In genomic region chr3:108989971-108990548, GRCm38 (mm10) we compare ENCODE assay signal across 21 mouse cellular contexts. TPM values are rescaled to one million over a fixed set of nuclear protein-coding genes. Genes with fewer than 3 reads are reported as not detected.
DNase-seq lines count a peak whose midpoint lies in the region.
"Had no signal": no experiment of that assay in that cellular context is flagged by ENCODE, and none has a peak within 500 bp of the region (broad histone marks: within the 10 kb centered on the region; RNA-seq: fewer than 3 reads in every experiment).

No protein-coding gene starts in this region.

- no peak overlapping the region for H3K4me3 ChIP-seq in brown adipose tissue, adult 24 weeks (ENCODE audit: insufficient read depth, low read depth, low read length)
- H3K4me3 ChIP-seq: hindbrain, embryonic 10.5 days; intestine, embryonic 15.5 days had no signal

- H3K4me1 ChIP-seq in brown adipose tissue, adult 24 weeks (ENCODE audit: control insufficient read depth, insufficient read depth, insufficient read length, low read length): no peaks in the 10 kb centered on the region
- H3K4me1 ChIP-seq: intestine, embryonic 15.5 days had no signal

- 0 out of 2 replicates have a peak overlapping the region, but pooled peaks have one; percentile 1 for H3K27ac ChIP-seq in brown adipose tissue, adult 24 weeks (replicated peaks; ENCODE audit: low read depth, low read length)
- H3K27ac ChIP-seq: hindbrain, embryonic 10.5 days; intestine, embryonic 15.5 days; macrophage had no signal

- peak; percentile 10 for DNase-seq in adrenal gland, adult 2 months
- no peak for DNase-seq in adrenal gland, adult 18-20 months (ENCODE audit: low spot score in 2 of 2)
- peak; percentile 27 to 53 for DNase-seq in kidney, adult 8-10 months
- no peak for DNase-seq in kidney, postnatal 10 days
- DNase-seq in heart, postnatal 14 days: peak; percentile 39 to 45
- DNase-seq in frontal cortex, postnatal 14 days (ENCODE audit: low spot score in 2 of 2): no peak
- DNase-seq in T-cell, adult 2 months (ENCODE audit: low spot score): no peak
- DNase-seq: cerebellum, adult 11 months had no signal

- intact Hi-C loops in heart, postnatal 14 days (cut with DNase I): loop anchor here (5.0 kb wide), 1 partner anchor 37 kb away; the partner anchor contains the start of gene Fam102b

RNA-seq across cellular contexts. Expression of gene Fam102b, which starts 37.3 kb away (rescaled TPM):
- 1 to 10 TPM; 3.8 to 9.4 TPM for total RNA-seq in adrenal gland, adult 2 months (2021)
- 0.98 and 1.0 TPM in 2 replicates for polyA plus RNA-seq in adrenal gland, adult 2 months (2012; rRNA removed)
- 1 to 10 TPM; 5.0 to 7.9 TPM for total RNA-seq in adrenal gland, adult 18-20 months (2021)
- 10.2 and 11.2 TPM in 2 replicates for polyA plus RNA-seq in brown adipose tissue, adult 24 weeks (2012; ENCODE audit: insufficient read depth, insufficient read length, missing spikeins)
- total RNA-seq in heart, postnatal 14 days (2021): 10 to 100 TPM; 17.2 to 18.1 TPM

RNA-seq across cellular contexts. Expression of gene Gm9857, which starts 49.8 kb away (rescaled TPM):
- total RNA-seq in adrenal gland, adult 2 months (2021): not detected
- not detected in 2 replicates for polyA plus RNA-seq in adrenal gland, adult 2 months (2012; rRNA removed)
- total RNA-seq in adrenal gland, adult 18-20 months (2021): not detected
- not detected in 2 replicates for polyA plus RNA-seq in brown adipose tissue, adult 24 weeks (2012; ENCODE audit: insufficient read depth, insufficient read length, missing spikeins)
- total RNA-seq in heart, postnatal 14 days (2021): not detected
- total RNA-seq: common myeloid progenitor, adult 5-6 weeks; gastrocnemius, adult 8-10 months; layer of hippocampus, postnatal 10 days; left cerebral cortex, postnatal 25 days had no signal
- polyA plus RNA-seq: embryonic facial prominence, embryonic 14.5 days; forebrain, embryonic 11.5 days; hindbrain, embryonic 10.5 days; intestine, embryonic 15.5 days; liver, embryonic 11.5 days; macrophage; midbrain, embryonic 16.5 days; neural tube, embryonic 14.5 days had no signal

RNA-seq across cellular contexts. Expression of gene Henmt1, which starts 50.4 kb away (rescaled TPM):
- total RNA-seq in adrenal gland, adult 2 months (2021): not detected
- not detected in 2 replicates for polyA plus RNA-seq in adrenal gland, adult 2 months (2012; rRNA removed)
- not detected for total RNA-seq in adrenal gland, adult 18-20 months (2021)
- not detected in 2 replicates for polyA plus RNA-seq in brown adipose tissue, adult 24 weeks (2012; ENCODE audit: insufficient read depth, insufficient read length, missing spikeins)
- total RNA-seq in heart, postnatal 14 days (2021): not detected
- total RNA-seq: common myeloid progenitor, adult 5-6 weeks; gastrocnemius, adult 8-10 months had no signal
- polyA plus RNA-seq: macrophage had no signal

Comparison
In these comparisons a context has a peak if more than half of its experiments do, and no peak if none do; other contexts are left out.
1. DNase-seq: peak in adrenal gland, adult 2 months (single experiment), kidney, adult 8-10 months (2 of 2) and heart, postnatal 14 days (2 of 2); none in adrenal gland, adult 18-20 months (0 of 2), kidney, postnatal 10 days (single experiment), frontal cortex, postnatal 14 days (0 of 2) and T-cell, adult 2 months (single experiment).